Mouse (Mus musculus) limb, embryonic 12.5 days (tissue): ENCODE measurements around the gene Hsp90aa1. TPM values are rescaled to one million over a fixed set of nuclear protein-coding genes. Genes with fewer than 3 reads are reported as not detected.
"Not testable (repeated sequence)": the region's sequence is repeated elsewhere in the genome, so short reads cannot be mapped to it uniquely, and the experiment has no call there.

Experiments used
- ATAC-seq: fragments of 200-750 bp; cut with Nextera tagmentation; 2 replicates; pipeline ENCODE4 v1.8.0; 2017; ENCODE audit warnings: low read depth, moderate TSS enrichment; ENCODE audit not compliant: insufficient number of reproducible peaks, insufficient read depth, low FRiP score, low TSS enrichment
- H3K27ac ChIP-seq: fragments of 300-500 bp; sonication (generic); 2 replicates; pipeline ENCODE4 v1.5.1; 2016; ENCODE audit warnings: mild to moderate bottlenecking, moderate library complexity
- H3K27me3 ChIP-seq: fragments of 300-500 bp; sonication (generic); 2 replicates; pipeline ENCODE4 v1.6.1; 2016; ENCODE audit warnings: mild to moderate bottlenecking, moderate library complexity
- H3K36me3 ChIP-seq: fragments of 300-500 bp; sonication (generic); 2 replicates; pipeline ENCODE4 v1.6.1; 2016; ENCODE audit warnings: mild to moderate bottlenecking, moderate library complexity
- H3K4me1 ChIP-seq: fragments of 300-500 bp; sonication (generic); replicated peaks from 2 replicates; pipeline ENCODE4 v1.6.1; 2016
- H3K4me2 ChIP-seq: fragments of 300-500 bp; sonication (generic); 2 replicates; pipeline ENCODE4 v1.6.1; 2016; ENCODE audit warnings: mild to moderate bottlenecking, moderate library complexity
- H3K4me3 ChIP-seq: fragments of 300-500 bp; sonication (generic); replicated peaks from 2 replicates; pipeline ENCODE4 v1.5.1; 2016; ENCODE audit warnings: mild to moderate bottlenecking
- H3K9ac ChIP-seq: fragments of 300-500 bp; sonication (generic); replicated peaks from 2 replicates; pipeline ENCODE4 v1.6.1; 2016; ENCODE audit warnings: mild to moderate bottlenecking, moderate library complexity
- H3K9me3 ChIP-seq: fragments of 300-500 bp; sonication (generic); 2 replicates; pipeline ENCODE4 v1.6.1; 2016; ENCODE audit warnings: mild to moderate bottlenecking, moderate library complexity
- WGBS: fragments of 180-500 bp; shearing (Covaris S2); methylation state at CpG from one replicate; pipeline ENCODE4 v1.1.7; 2016; 5-methylcytosine and 5-hydroxymethylcytosine counted together
- polyA plus RNA-seq: library from polyadenylated mRNA; unstranded; fragments of >200 nt; fragmentation: Nextera tagmentation; extraction: Ambion mirVana; gene quantifications from 2 replicates; pipeline ENCODE4 v1.2.1, GENCODE M21; 2016

Gene Hsp90aa1
- polyA plus RNA-seq, 1 experiment from 2014 or later: 848 TPM

DNA sequence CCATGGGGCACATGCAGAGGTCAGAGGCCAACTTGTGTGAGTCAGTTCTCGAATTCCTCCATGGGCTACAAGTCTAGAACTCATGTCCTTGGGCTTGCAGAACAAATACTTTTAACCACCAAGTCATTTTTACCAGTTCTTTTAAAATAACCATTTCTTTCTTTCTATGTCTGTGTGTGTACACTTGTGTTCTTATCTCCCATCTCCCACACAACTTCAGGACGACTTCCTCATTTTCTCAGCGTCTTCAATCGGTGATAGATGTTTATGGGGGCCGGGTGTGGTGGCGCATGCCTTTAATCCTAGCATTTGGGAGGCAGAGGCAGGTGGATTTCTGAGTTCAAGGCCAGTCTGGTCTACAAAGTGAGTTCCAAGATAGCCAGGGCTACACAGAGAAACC lies 11.7 kb upstream of the Hsp90aa1 start:
- no peak for ATAC-seq

DNA sequence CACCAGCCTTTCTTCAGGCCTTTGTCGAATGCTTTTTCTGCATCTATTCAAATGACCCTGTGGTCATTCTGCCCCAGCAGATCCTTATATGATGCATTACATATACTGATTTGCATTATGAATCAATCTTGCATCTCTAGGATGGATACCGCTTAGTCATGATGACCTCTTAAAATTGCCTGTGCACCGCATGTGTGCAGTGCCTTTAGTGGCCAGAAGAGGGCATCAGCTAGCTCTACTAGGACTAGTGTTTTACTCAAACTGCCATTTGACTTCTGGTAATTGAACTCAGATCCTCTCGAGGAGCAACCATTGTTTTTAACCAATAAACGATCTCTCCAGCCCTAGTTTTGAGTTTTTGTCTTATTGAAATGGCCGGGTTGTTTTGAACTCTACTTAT lies 11.3 kb upstream of the Hsp90aa1 start:
- H3K9me3 ChIP-seq: no peaks in the 10 kb centered on the region
- no peak overlapping the region for H3K4me2 ChIP-seq
- ATAC-seq: no peak
- no peak overlapping the region for H3K9ac ChIP-seq
- peaks cover 7% of the 10 kb centered on the region for H3K27me3 ChIP-seq
- no peak overlapping the region for H3K4me3 ChIP-seq
- no peaks in the 10 kb centered on the region for H3K4me1 ChIP-seq
- WGBS: 93% methylated on average over 6 of the region's 6 CpGs
- no peaks in the 10 kb centered on the region for H3K36me3 ChIP-seq
- no peak overlapping the region for H3K27ac ChIP-seq

More for the DNA sequence above, 11.7 kb upstream of the Hsp90aa1 start:
- H3K4me2 ChIP-seq: no peak overlapping the region
- no peaks in the 10 kb centered on the region for H3K36me3 ChIP-seq
- no peaks in the 10 kb centered on the region for H3K4me1 ChIP-seq
- peaks cover 12% of the 10 kb centered on the region for H3K27me3 ChIP-seq
- H3K9me3 ChIP-seq: no peaks in the 10 kb centered on the region
- 93% methylated on average over 6 of the region's 6 CpGs for WGBS
- no peak overlapping the region for H3K9ac ChIP-seq
- H3K4me3 ChIP-seq: no peak overlapping the region
- no peak overlapping the region for H3K27ac ChIP-seq

DNA sequence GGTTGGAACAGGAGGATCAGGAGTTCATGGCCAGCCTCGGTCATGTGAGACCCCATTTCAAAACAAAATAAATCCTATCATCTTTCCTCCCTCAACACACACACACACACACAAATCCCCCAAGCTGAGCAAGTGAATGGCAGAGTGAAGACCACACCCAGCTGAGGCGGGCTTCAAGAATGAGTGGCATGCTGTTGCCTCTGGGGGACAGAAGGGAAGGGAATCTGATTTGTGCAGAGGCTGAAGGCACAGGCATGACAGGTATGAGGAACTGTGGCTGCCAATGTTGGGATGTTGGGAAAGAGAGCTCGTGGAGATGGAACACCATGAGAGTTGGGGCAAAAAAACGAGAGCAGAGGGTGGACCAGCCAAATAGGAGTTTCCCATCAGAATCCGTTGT lies 8.7 kb upstream of the Hsp90aa1 start:
- H3K36me3 ChIP-seq: no peaks in the 10 kb centered on the region
- ATAC-seq: no peak

DNA sequence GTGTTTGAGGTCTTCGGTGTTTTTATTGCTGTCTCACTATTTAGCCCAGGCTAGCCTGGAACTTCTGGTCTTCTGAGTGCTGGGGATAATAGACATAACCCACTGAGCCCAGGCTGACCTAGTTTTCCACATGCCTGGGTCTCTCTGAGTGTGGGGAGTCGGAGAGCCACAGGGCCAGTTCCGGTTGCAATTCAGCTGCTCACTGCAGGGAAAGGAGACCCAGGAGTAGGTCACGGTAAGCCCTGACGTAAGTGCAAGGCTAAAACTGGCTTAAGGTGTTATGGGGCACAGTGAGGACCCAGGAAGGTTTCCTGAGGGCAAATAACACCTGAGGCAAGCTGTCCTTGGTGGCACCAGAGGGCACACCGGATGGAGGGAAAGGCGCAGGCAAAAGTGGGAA lies 4.9 kb upstream of the Hsp90aa1 start:
- no peak overlapping the region for H3K4me3 ChIP-seq

More for the DNA sequence above, 8.7 kb upstream of the Hsp90aa1 start:
- Histone ChIP-seq H3K4me3 (no peak overlapping the region), H3K4me1 (peaks cover 3% of the 10 kb centered on the region), H3K27ac (no peak overlapping the region), H3K9me3 (no peaks in the 10 kb centered on the region), H3K27me3 (peaks cover 3% of the 10 kb centered on the region; the same call in 1 of the 2 replicates), H3K4me2 (no peak overlapping the region), H3K9ac (no peak overlapping the region)
- 78% methylated on average over 5 of the region's 5 CpGs for WGBS

DNA sequence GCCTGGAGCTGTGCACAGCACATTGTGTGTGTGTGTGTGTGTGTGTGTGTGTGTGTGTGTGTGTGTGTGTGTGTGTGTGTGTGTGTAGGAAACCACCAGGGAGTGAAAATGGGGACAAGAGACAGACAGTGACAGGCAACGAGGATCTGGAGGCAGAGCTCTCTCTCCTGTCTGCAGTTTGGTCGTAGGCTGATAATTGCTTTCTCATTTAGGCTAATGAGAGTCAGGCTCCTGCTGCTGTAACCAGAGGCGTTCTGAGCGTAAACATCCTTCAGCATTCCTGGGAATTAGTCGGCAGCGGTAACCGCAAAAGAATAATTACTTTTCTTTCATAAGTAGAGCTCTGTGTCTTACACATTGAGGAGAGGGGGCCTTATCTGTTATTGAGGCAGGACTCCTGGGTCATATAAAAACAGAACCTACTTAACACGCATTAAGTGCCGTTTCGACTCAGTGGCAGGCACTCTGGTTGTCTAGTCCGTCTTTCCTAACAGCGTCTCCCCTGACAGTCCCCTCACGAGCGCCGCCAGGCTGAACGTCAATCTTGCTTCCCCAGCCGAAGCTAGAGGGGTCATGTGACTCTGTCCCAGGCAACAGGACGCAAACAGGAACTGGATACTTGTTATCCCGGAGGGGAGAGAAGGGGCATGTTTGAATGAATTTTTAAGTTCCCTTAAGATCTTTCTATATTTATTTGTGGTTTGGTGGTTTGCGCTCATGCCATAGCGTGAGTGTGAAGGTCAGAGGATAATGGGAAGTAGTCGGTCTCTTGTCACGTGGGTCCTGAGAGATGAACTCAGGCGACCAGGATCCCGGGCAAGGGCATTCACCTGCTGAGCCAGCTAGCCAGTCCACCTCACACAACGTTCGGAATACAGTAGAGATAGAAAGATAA lies 4.1 kb upstream of the Hsp90aa1 start:
- WGBS: 2% methylated on average over 27 of the region's 27 CpGs
- no peak for ATAC-seq

More for the DNA sequence above, 4.9 kb upstream of the Hsp90aa1 start:
- no peak overlapping the region for H3K9ac ChIP-seq
- WGBS: 89% methylated on average over 7 of the region's 7 CpGs
- H3K4me1 ChIP-seq: peaks cover 7% of the 10 kb centered on the region
- no peaks in the 10 kb centered on the region for H3K36me3 ChIP-seq
- H3K9me3 ChIP-seq: no peaks in the 10 kb centered on the region
- H3K4me2 ChIP-seq: no peak overlapping the region
- no peak for ATAC-seq
- H3K27me3 ChIP-seq: peaks cover 3% of the 10 kb centered on the region; the same call in 1 of the 2 replicates
- no peak overlapping the region for H3K27ac ChIP-seq

DNA sequence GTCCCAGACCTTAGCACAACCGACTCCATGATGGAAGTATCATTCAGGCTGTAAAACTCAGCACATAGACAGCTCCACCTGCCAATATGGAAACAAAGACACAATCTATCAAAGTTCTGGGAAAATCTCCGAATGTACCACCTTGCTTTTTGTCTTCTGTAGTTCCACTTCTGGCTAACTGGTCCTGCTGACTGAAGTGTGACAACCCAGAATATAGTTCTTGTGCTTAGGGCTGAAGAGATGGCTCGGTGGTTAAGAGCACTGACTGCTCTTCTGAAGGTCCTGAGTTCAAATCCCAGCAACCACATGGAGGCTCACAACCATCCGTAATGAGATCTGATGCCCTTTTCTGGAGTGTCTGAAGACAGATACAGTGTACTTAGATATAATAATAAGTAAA lies 2.9 kb upstream of the Hsp90aa1 start:
- WGBS: 75% methylated on average over 4 of the region's 4 CpGs
- H3K4me3 ChIP-seq, H3K9ac ChIP-seq, H3K9me3 ChIP-seq, H3K27ac ChIP-seq, H3K36me3 ChIP-seq, H3K4me2 ChIP-seq, H3K27me3 ChIP-seq, ATAC-seq: not testable (repeated sequence)
- peaks cover 12% of the 10 kb centered on the region for H3K4me1 ChIP-seq

More for the DNA sequence above, 4.1 kb upstream of the Hsp90aa1 start:
- Histone ChIP-seq H3K4me3 (peak overlapping the region; percentile 37), H3K36me3 (no peaks in the 10 kb centered on the region), H3K27ac (0 out of 2 replicates have a peak overlapping the region, but pooled peaks have one; percentile 29), H3K4me2 (peak overlapping the region; percentile 65), H3K27me3 (peaks cover 3% of the 10 kb centered on the region; the same call in 1 of the 2 replicates), H3K4me1 (peaks cover 7% of the 10 kb centered on the region), H3K9me3 (no peaks in the 10 kb centered on the region), H3K9ac (peak overlapping the region; percentile 31)

DNA sequence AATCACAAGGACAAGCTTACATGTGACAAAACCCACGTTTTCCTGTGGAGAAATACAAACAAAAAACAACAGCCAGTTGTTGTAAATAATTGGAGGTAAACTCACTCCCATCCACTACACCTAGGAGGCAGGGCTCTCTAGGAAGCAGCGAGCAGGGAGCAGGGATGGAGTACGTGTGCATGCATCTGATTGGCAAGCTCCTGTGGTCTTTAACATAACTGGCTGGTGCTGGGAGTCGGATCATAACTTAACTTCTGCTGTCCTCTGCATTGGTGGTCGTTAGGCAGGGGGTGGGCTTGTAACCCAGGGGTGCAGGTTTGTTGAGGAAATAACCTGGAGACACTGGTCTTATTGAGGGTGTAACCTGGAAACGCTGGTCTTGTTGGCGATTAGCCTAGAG lies 1.2 kb upstream of the Hsp90aa1 start:
- H3K9ac ChIP-seq: no peak overlapping the region
- peaks cover 3% of the 10 kb centered on the region; the same call in 1 of the 2 replicates for H3K27me3 ChIP-seq
- H3K27ac ChIP-seq: no peak overlapping the region
- H3K36me3 ChIP-seq: no peaks in the 10 kb centered on the region
- no peak overlapping the region for H3K4me3 ChIP-seq
- peaks cover 12% of the 10 kb centered on the region for H3K4me1 ChIP-seq
- no peak overlapping the region for H3K4me2 ChIP-seq
- no peaks in the 10 kb centered on the region for H3K9me3 ChIP-seq
- no peak for ATAC-seq
- 65% methylated on average over 7 of the region's 7 CpGs for whole genome bisulfite sequencing

DNA sequence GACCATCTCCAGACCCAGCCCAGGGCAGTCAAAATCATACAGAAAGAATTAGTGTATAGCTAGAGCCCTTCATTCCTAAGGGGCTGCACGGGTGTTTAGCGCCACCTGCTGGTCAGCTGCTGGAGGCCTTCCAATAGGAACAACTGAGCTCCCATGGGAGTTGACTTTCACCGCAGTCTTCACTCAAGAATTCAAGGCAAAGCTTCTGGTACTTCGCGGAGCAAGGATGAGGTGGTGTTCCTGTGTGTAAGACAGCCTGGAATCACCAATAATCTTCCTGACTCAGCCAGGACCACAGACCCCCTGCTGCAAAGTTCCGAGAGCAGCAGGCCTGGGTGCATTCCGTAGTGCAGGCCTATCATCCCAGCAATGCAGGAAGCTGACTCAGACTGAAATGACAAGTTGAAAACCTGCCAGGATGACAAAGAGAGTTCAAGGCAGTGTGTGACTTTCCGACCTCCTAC lies 512 bp upstream of the Hsp90aa1 start:
- H3K9ac ChIP-seq: no peak overlapping the region
- peak; percentile 18; the same call in 1 of the 2 replicates for ATAC-seq
- H3K9me3 ChIP-seq: no peaks in the 10 kb centered on the region
- H3K36me3 ChIP-seq: no peaks in the 10 kb centered on the region
- H3K27ac ChIP-seq: no peak overlapping the region
- WGBS: 37% methylated on average over 8 of the region's 8 CpGs
- H3K4me3 ChIP-seq: no peak overlapping the region
- peaks cover 12% of the 10 kb centered on the region for H3K4me1 ChIP-seq
- H3K4me2 ChIP-seq: no peak overlapping the region
- peaks cover 3% of the 10 kb centered on the region; the same call in 1 of the 2 replicates for H3K27me3 ChIP-seq

DNA sequence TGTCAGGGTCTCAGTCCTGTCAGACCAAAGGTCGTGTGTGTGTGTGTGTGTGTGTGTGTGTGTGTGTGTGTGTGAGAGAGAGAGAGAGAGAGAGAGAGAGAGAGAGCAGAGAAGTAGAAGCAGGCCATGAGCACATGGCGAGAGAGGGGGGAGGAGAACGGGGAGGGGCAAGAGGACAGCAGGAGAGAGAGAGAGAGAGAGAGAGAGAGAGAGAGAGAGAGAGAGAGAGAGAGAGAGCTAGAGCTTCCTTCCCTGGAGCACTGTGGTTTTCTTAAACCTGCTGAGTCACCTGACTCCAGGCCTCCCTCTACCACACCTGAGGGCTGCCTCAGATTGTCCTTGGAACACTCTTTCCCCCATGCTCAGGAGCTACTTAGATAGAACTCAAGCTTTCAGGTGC lies 1.2 kb downstream of the Hsp90aa1 start:
- H3K27ac ChIP-seq, H3K4me3 ChIP-seq, H3K9ac ChIP-seq, H3K4me1 ChIP-seq, H3K9me3 ChIP-seq, H3K27me3 ChIP-seq, H3K4me2 ChIP-seq, H3K36me3 ChIP-seq, ATAC-seq: not testable (repeated sequence)
- 35% methylated on average over 3 of the region's 3 CpGs for WGBS

DNA sequence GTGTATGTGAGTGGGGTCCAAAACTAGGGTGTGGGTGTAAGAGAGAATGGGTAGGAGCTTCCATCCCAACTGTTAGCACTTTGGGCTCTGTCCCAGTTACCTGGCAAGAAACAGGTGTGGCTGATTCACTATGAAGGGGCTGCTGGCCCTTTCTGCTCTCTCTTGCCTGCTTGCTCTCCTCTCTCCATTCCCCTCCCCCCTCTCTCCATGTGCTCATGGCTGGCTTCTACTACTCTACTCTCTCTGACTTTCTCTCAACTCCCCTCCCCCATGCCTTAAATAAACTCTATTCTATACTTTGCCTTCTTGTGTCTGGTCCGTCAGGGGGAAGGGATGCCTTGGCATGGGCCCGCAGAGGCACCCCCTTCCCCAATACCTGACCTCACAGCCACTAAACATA lies 1.8 kb downstream of the Hsp90aa1 start:
- no peak for ATAC-seq
- 66% methylated on average over 2 of the region's 2 CpGs for WGBS

DNA sequence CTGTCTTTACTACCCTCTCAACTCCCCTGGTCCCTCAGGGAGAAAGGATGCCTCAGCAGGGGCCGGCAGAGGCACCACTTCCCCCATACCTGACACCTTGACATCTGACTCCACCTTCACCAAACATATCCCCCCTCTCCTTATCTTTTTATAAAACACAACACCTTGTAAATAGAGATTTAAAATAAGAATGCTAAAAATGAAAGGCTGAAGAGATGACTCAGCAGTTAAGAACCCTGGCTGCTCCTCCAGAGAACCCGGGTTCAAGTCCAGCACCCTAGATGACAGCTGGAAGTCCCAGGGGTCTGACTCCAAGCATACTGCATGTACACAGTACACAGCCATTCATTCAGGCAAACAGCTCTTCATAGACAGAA lies 3.4 kb downstream of the Hsp90aa1 start:
- no peaks in the 10 kb centered on the region for H3K27me3 ChIP-seq
- peaks cover 13% of the 10 kb centered on the region for H3K4me1 ChIP-seq
- peaks cover 8% of the 10 kb centered on the region for H3K36me3 ChIP-seq
- H3K9me3 ChIP-seq: no peaks in the 10 kb centered on the region
- H3K27ac ChIP-seq: no peak overlapping the region
- no peak overlapping the region; the same call in 1 of the 2 replicates for H3K4me2 ChIP-seq
- ATAC-seq: no peak
- WGBS: 51% methylated on average over 2 of the region's 2 CpGs
- no peak overlapping the region for H3K9ac ChIP-seq
- H3K4me3 ChIP-seq: no peak overlapping the region

More for the DNA sequence above, 1.8 kb downstream of the Hsp90aa1 start:
- Histone ChIP-seq H3K27ac (no peak overlapping the region), H3K4me2 (no peak overlapping the region), H3K9ac (peak overlapping the region; percentile 18; the same call in 1 of the 2 replicates), H3K27me3 (no peaks in the 10 kb centered on the region), H3K9me3 (no peaks in the 10 kb centered on the region), H3K36me3 (no peaks in the 10 kb centered on the region), H3K4me3 (no peak overlapping the region), H3K4me1 (peaks cover 5% of the 10 kb centered on the region)
